Comparison of ENCODE assay signal across 8 mouse cellular contexts in genomic region chr10:128367899-128368401, GRCm38 (mm10). TPM values are rescaled to one million over a fixed set of nuclear protein-coding genes. Genes with fewer than 3 reads are reported as not detected.
A peak's percentile ranks its signal among the peaks of the same experiment; 100 is the strongest.
DNase-seq lines count a peak whose midpoint lies in the region; ATAC-seq and TF ChIP-seq lines count a peak whose summit lies in the region.

No protein-coding gene starts in this region.

- no peaks in the 10 kb centered on the region for H3K9me3 ChIP-seq in embryonic facial prominence, embryonic 15.5 days (replicated peaks)
- no peaks in the 10 kb centered on the region for H3K9me3 ChIP-seq in kidney, embryonic 14.5 days (ENCODE audit: control insufficient read depth, low read length)
- H3K9me3 ChIP-seq in midbrain, postnatal 0 days (ENCODE audit: low read length), result no peaks in the 10 kb centered on the region

- ATAC-seq in embryonic facial prominence, embryonic 15.5 days (ENCODE audit: insufficient number of reproducible peaks, low FRiP score, low TSS enrichment, low read depth), result no peak; the same call in 1 of the 2 replicates
- ATAC-seq in kidney, embryonic 14.5 days (ENCODE audit: low FRiP score, low TSS enrichment), result no peak
- ATAC-seq in midbrain, postnatal 0 days (ENCODE audit: low FRiP score), result no peak

- peaks cover 16% of the 10 kb centered on the region for H3K4me1 ChIP-seq in embryonic facial prominence, embryonic 15.5 days
- peaks cover 7% of the 10 kb centered on the region for H3K4me1 ChIP-seq in kidney, embryonic 14.5 days (ENCODE audit: control insufficient read depth, insufficient read depth, low read length)
- no peaks in the 10 kb centered on the region for H3K4me1 ChIP-seq in midbrain, postnatal 0 days (ENCODE audit: insufficient read depth, low read length)

- peak overlapping the region; percentile 89 for H3K4me2 ChIP-seq in embryonic facial prominence, embryonic 15.5 days (replicated peaks)
- H3K4me2 ChIP-seq in kidney, embryonic 14.5 days (replicated peaks; ENCODE audit: low read depth, low read length), result peak overlapping the region; percentile 86
- peak overlapping the region; percentile 91 for H3K4me2 ChIP-seq in midbrain, postnatal 0 days (ENCODE audit: low read depth, low read length, poor library complexity, severe bottlenecking)

- H3K27ac ChIP-seq in left cerebral cortex, adult 2 months, result peak overlapping the region; percentile 87
- H3K27ac ChIP-seq in embryonic facial prominence, embryonic 15.5 days (replicated peaks), result peak overlapping the region; percentile 98
- peak overlapping the region; percentile 90; the same call in 1 of the 2 replicates for H3K27ac ChIP-seq in kidney, embryonic 14.5 days (ENCODE audit: low read depth, low read length)
- peak overlapping the region; percentile 96 for H3K27ac ChIP-seq in midbrain, postnatal 0 days (ENCODE audit: low read depth, low read length)

- peaks cover 23% of the 10 kb centered on the region for H3K36me3 ChIP-seq in embryonic facial prominence, embryonic 15.5 days
- H3K36me3 ChIP-seq in kidney, embryonic 14.5 days (ENCODE audit: control insufficient read depth, insufficient read depth, low read length), result peaks cover 13% of the 10 kb centered on the region
- H3K36me3 ChIP-seq in midbrain, postnatal 0 days (ENCODE audit: insufficient read depth, low read length), result peaks cover 8% of the 10 kb centered on the region

- TF ChIP-seq CTCF in left cerebral cortex, adult 2 months (IDR thresholded peaks at IDR 0.05), result no peak
- no peak for TF ChIP-seq CTCF in midbrain, postnatal 0 days (IDR thresholded peaks at IDR 0.05)

- peak overlapping the region; percentile 80 for H3K4me3 ChIP-seq in left cerebral cortex, adult 2 months
- peak overlapping the region; percentile 81 for H3K4me3 ChIP-seq in embryonic facial prominence, embryonic 15.5 days (replicated peaks)
- peak overlapping the region; percentile 70 for H3K4me3 ChIP-seq in kidney, embryonic 14.5 days (ENCODE audit: low read length)
- peak overlapping the region; percentile 68 for H3K4me3 ChIP-seq in midbrain, postnatal 0 days (ENCODE audit: low read depth, low read length)

- 10% methylated on average over 19 of the region's 19 CpGs for WGBS in embryonic facial prominence, embryonic 15.5 days
- WGBS in kidney, embryonic 14.5 days, result 13% methylated on average over 19 of the region's 19 CpGs
- 13% methylated on average over 19 of the region's 19 CpGs for WGBS in midbrain, postnatal 0 days

- intact Hi-C loops in left cerebral cortex, adult 2 months (cut with DNase I), result loop anchor here (2.0 kb wide), 2 partner anchors 29 to 41 kb away; no protein-coding TSS in a partner anchor
- intact Hi-C loops in left cerebral cortex, postnatal 14 days (cut with DNase I), result loop anchor here (5.0 kb wide), 1 partner anchor 89 kb away; the partner anchor contains the start of gene Smarcc2

- DNase-seq in left cerebral cortex, adult 2 months (ENCODE audit: extremely low spot score in 1 of 2, low spot score in 2 of 2), result no peak
- DNase-seq in left cerebral cortex, postnatal 14 days (ENCODE audit: low spot score in 2 of 2), result no peak
- DNase-seq in midbrain, postnatal 0 days (ENCODE audit: low spot score), result no peak
- DNase-seq in embryo, embryonic 10.5 days (ENCODE audit: low spot score), result no peak
- no peak for DNase-seq in cerebellum, postnatal 14 days
- DNase-seq in frontal cortex, postnatal 14 days (ENCODE audit: low spot score in 2 of 2), result no peak

- peak overlapping the region; percentile 58 for H3K9ac ChIP-seq in embryonic facial prominence, embryonic 15.5 days
- peak overlapping the region; percentile 73 for H3K9ac ChIP-seq in kidney, embryonic 14.5 days (ENCODE audit: low read depth, low read length)
- peak overlapping the region; percentile 77 for H3K9ac ChIP-seq in midbrain, postnatal 0 days (replicated peaks; ENCODE audit: low read length, poor library complexity, severe bottlenecking)

- no peaks in the 10 kb centered on the region for H3K27me3 ChIP-seq in embryonic facial prominence, embryonic 15.5 days
- no peaks in the 10 kb centered on the region for H3K27me3 ChIP-seq in kidney, embryonic 14.5 days (ENCODE audit: control insufficient read depth, insufficient read depth, low read length)
- H3K27me3 ChIP-seq in midbrain, postnatal 0 days (ENCODE audit: insufficient read depth, low read length), result no peaks in the 10 kb centered on the region

RNA-seq across cellular contexts. Expression of gene Coq10a, which starts 0.8 kb away (rescaled TPM):
- total RNA-seq in left cerebral cortex, adult 2 months (2021), result 10 to 100 TPM; 53.0 to 54.6 TPM
- 10 to 100 TPM; 72.0 to 74.4 TPM for total RNA-seq in left cerebral cortex, postnatal 14 days (2021)
- polyA plus RNA-seq in embryonic facial prominence, embryonic 15.5 days (2015; fragmentation: Nextera tagmentation; extraction: Ambion mirVana), result 19.4 and 20.4 TPM in 2 replicates
- polyA plus RNA-seq in kidney, embryonic 14.5 days (2014; fragmentation: Nextera tagmentation; extraction: Ambion mirVana), result 15.5 and 18.6 TPM in 2 replicates
- 42.8 and 53.2 TPM in 2 replicates for total RNA-seq in midbrain, postnatal 0 days (2014; rRNA removed)
- 51.7 and 56.4 TPM in 2 replicates for polyA plus RNA-seq in midbrain, postnatal 0 days (2015; fragmentation: Nextera tagmentation; extraction: Ambion mirVana)

RNA-seq across cellular contexts. Expression of gene Ankrd52, which starts 9.0 kb away (rescaled TPM):
- 10 to 100 TPM; 60.8 to 63.9 TPM for total RNA-seq in left cerebral cortex, adult 2 months (2021)
- total RNA-seq in left cerebral cortex, postnatal 14 days (2021), result 10 to 100 TPM; 80.3 to 84.3 TPM
- polyA plus RNA-seq in embryonic facial prominence, embryonic 15.5 days (2015; fragmentation: Nextera tagmentation; extraction: Ambion mirVana), result 11.0 and 12.1 TPM in 2 replicates
- 12.7 and 19.3 TPM in 2 replicates for polyA plus RNA-seq in kidney, embryonic 14.5 days (2014; fragmentation: Nextera tagmentation; extraction: Ambion mirVana)
- 43.6 and 49.1 TPM in 2 replicates for total RNA-seq in midbrain, postnatal 0 days (2014; rRNA removed)
- polyA plus RNA-seq in midbrain, postnatal 0 days (2015; fragmentation: Nextera tagmentation; extraction: Ambion mirVana), result 7.8 and 9.9 TPM in 2 replicates

RNA-seq across cellular contexts. Expression of gene Cs, which starts 30.4 kb away (rescaled TPM):
- total RNA-seq in left cerebral cortex, adult 2 months (2021), result 100 to 1,000 TPM; 216 to 218 TPM
- total RNA-seq in left cerebral cortex, postnatal 14 days (2021), result 100 to 1,000 TPM; 269 to 271 TPM
- 164 and 180 TPM in 2 replicates for polyA plus RNA-seq in embryonic facial prominence, embryonic 15.5 days (2015; fragmentation: Nextera tagmentation; extraction: Ambion mirVana)
- polyA plus RNA-seq in kidney, embryonic 14.5 days (2014; fragmentation: Nextera tagmentation; extraction: Ambion mirVana), result 135 and 225 TPM in 2 replicates
- 279 and 309 TPM in 2 replicates for total RNA-seq in midbrain, postnatal 0 days (2014; rRNA removed)
- 255 and 271 TPM in 2 replicates for polyA plus RNA-seq in midbrain, postnatal 0 days (2015; fragmentation: Nextera tagmentation; extraction: Ambion mirVana)

RNA-seq across cellular contexts. Expression of gene Slc39a5, which starts 33.1 kb away (rescaled TPM):
- not detected for total RNA-seq in left cerebral cortex, adult 2 months (2021)
- total RNA-seq in left cerebral cortex, postnatal 14 days (2021), result 1 to 10 TPM in 1 of 2 experiments, not detected in 1; 1.0 TPM
- 0.13 TPM in 1 of 2 replicates, not detected in the other for polyA plus RNA-seq in embryonic facial prominence, embryonic 15.5 days (2015; fragmentation: Nextera tagmentation; extraction: Ambion mirVana)
- 15.1 and 22.6 TPM in 2 replicates for polyA plus RNA-seq in kidney, embryonic 14.5 days (2014; fragmentation: Nextera tagmentation; extraction: Ambion mirVana)
- total RNA-seq in midbrain, postnatal 0 days (2014; rRNA removed), result 0.16 and 0.61 TPM in 2 replicates
- polyA plus RNA-seq in midbrain, postnatal 0 days (2015; fragmentation: Nextera tagmentation; extraction: Ambion mirVana), result 0.16 and 0.27 TPM in 2 replicates

RNA-seq across cellular contexts. Expression of gene Nabp2, which starts 43.3 kb away (rescaled TPM):
- 10 to 100 TPM; 87.0 to 91.1 TPM for total RNA-seq in left cerebral cortex, adult 2 months (2021)
- total RNA-seq in left cerebral cortex, postnatal 14 days (2021), result 10 to 100 TPM; 88.3 to 92.5 TPM
- polyA plus RNA-seq in embryonic facial prominence, embryonic 15.5 days (2015; fragmentation: Nextera tagmentation; extraction: Ambion mirVana), result 66.2 and 75.7 TPM in 2 replicates
- 87.8 and 103 TPM in 2 replicates for polyA plus RNA-seq in kidney, embryonic 14.5 days (2014; fragmentation: Nextera tagmentation; extraction: Ambion mirVana)
- total RNA-seq in midbrain, postnatal 0 days (2014; rRNA removed), result 63.1 and 82.0 TPM in 2 replicates
- polyA plus RNA-seq in midbrain, postnatal 0 days (2015; fragmentation: Nextera tagmentation; extraction: Ambion mirVana), result 145 and 157 TPM in 2 replicates
